27 mouse cellular contexts compared by ENCODE assay signal in the genomic region with DNA sequence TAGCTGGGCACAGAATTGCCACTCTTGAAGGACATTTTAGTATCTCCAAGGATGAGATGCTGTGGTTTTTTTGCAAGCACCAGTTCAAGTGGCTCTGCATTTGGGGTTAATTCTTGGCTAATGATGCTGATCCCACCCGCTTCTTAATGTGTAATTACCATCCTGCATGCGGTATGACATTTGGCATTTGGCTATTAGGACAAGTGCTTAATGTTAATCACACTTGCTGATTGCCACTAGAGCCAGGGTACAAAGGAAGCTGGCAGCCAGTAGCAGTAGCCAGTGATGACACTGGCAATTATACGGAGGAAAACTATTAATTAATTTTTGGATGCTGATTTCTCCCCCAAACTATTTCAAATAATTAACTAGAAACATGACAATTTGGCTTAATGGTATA.
DNase-seq lines count a peak whose midpoint lies in the region; ATAC-seq lines count a peak whose summit lies in the region.
"Had no signal": no experiment of that assay in that cellular context is flagged by ENCODE, and none has a peak within 500 bp of the region (broad histone marks: within the 10 kb centered on the region; RNA-seq: fewer than 3 reads in every experiment).

No protein-coding gene starts in this region.

- 54% methylated on average over 3 of the region's 3 CpGs for WGBS in hindbrain, embryonic 13.5 days
- WGBS in hindbrain, embryonic 10.5 days, result 89% methylated on average over 3 of the region's 3 CpGs
- 44% methylated on average over 3 of the region's 3 CpGs for WGBS in midbrain, embryonic 15.5 days
- 55% methylated on average over 3 of the region's 3 CpGs for WGBS in midbrain, embryonic 14.5 days
- WGBS in forebrain, embryonic 14.5 days, result 12% methylated on average over 3 of the region's 3 CpGs
- WGBS in neural tube, embryonic 15.5 days, result 32% methylated on average over 3 of the region's 3 CpGs

- no peak for DNase-seq in hindbrain, embryonic 10.5 days (ENCODE audit: low spot score)
- no peak for DNase-seq in midbrain, embryonic 14.5 days
- DNase-seq in forebrain, embryonic 14.5 days (ENCODE audit: low spot score), result peak; percentile 68
- DNase-seq in adrenal gland, adult 2 months, result no peak
- DNase-seq: adrenal gland, postnatal 10 days; cerebellum, adult 11 months; cerebellum, adult 9-10 months; cerebellum, postnatal 36 days; gastrocnemius, adult 2 months; gastrocnemius, postnatal 36 days; heart, adult 18-20 months; heart, postnatal 4 days; kidney, adult 2 months; kidney, postnatal 4 days; right cerebral cortex, postnatal 25 days; thymus, postnatal 14 days had no signal

- H3K4me3 ChIP-seq in hindbrain, embryonic 13.5 days, result no peak overlapping the region
- no peak overlapping the region for H3K4me3 ChIP-seq in hindbrain, embryonic 10.5 days
- no peak overlapping the region for H3K4me3 ChIP-seq in midbrain, embryonic 15.5 days
- H3K4me3 ChIP-seq in midbrain, embryonic 14.5 days (replicated peaks; ENCODE audit: low read depth, low read length), result no peak overlapping the region
- H3K4me3 ChIP-seq in forebrain, embryonic 14.5 days (ENCODE audit: low read depth, low read length), result no peak overlapping the region
- no peak overlapping the region for H3K4me3 ChIP-seq in neural tube, embryonic 15.5 days (replicated peaks)
- H3K4me3 ChIP-seq: gastrocnemius, adult 2 months; heart, embryonic 12.5 days; intestine, embryonic 15.5 days; limb, embryonic 13.5 days; lung, embryonic 15.5 days had no signal

- no peak overlapping the region for H3K9ac ChIP-seq in hindbrain, embryonic 13.5 days
- H3K9ac ChIP-seq in midbrain, embryonic 15.5 days, result no peak overlapping the region
- H3K9ac ChIP-seq in midbrain, embryonic 14.5 days (replicated peaks; ENCODE audit: low read length), result no peak overlapping the region
- H3K9ac ChIP-seq in forebrain, embryonic 14.5 days (ENCODE audit: low read length), result no peak overlapping the region
- no peak overlapping the region for H3K9ac ChIP-seq in neural tube, embryonic 15.5 days (replicated peaks)
- H3K9ac ChIP-seq: heart, embryonic 12.5 days; intestine, embryonic 15.5 days; limb, embryonic 13.5 days; lung, embryonic 15.5 days had no signal

- no peaks in the 10 kb centered on the region for H3K27me3 ChIP-seq in hindbrain, embryonic 13.5 days
- no peaks in the 10 kb centered on the region for H3K27me3 ChIP-seq in hindbrain, embryonic 10.5 days (ENCODE audit: insufficient read depth, poor library complexity, severe bottlenecking)
- H3K27me3 ChIP-seq in midbrain, embryonic 15.5 days (replicated peaks), result no peaks in the 10 kb centered on the region
- H3K27me3 ChIP-seq in midbrain, embryonic 14.5 days (ENCODE audit: control insufficient read depth, insufficient read depth, low read length), result no peaks in the 10 kb centered on the region
- H3K27me3 ChIP-seq in forebrain, embryonic 14.5 days (replicated peaks; ENCODE audit: control insufficient read depth, insufficient read depth, low read length), result 0 out of 2 replicates have a peak, but pooled peaks cover 10% of the 10 kb centered on the region
- H3K27me3 ChIP-seq in neural tube, embryonic 15.5 days (replicated peaks), result no peaks in the 10 kb centered on the region
- H3K27me3 ChIP-seq: heart, embryonic 12.5 days; intestine, embryonic 15.5 days; limb, embryonic 13.5 days; lung, embryonic 15.5 days had no signal

- peaks cover 22% of the 10 kb centered on the region for H3K4me1 ChIP-seq in hindbrain, embryonic 13.5 days (replicated peaks)
- H3K4me1 ChIP-seq in hindbrain, embryonic 10.5 days (replicated peaks), result peaks cover 16% of the 10 kb centered on the region
- H3K4me1 ChIP-seq in midbrain, embryonic 15.5 days, result peaks cover 17% of the 10 kb centered on the region
- peaks cover 15% of the 10 kb centered on the region; the same call in 1 of the 2 replicates for H3K4me1 ChIP-seq in midbrain, embryonic 14.5 days (ENCODE audit: control insufficient read depth, insufficient read depth, low read length)
- peaks cover 12% of the 10 kb centered on the region for H3K4me1 ChIP-seq in forebrain, embryonic 14.5 days (ENCODE audit: control insufficient read depth, insufficient read depth, low read length)
- peaks cover 16% of the 10 kb centered on the region for H3K4me1 ChIP-seq in neural tube, embryonic 15.5 days
- H3K4me1 ChIP-seq: intestine, embryonic 15.5 days had no signal

- no peak overlapping the region for H3K27ac ChIP-seq in hindbrain, embryonic 13.5 days
- H3K27ac ChIP-seq in hindbrain, embryonic 10.5 days, result no peak overlapping the region
- H3K27ac ChIP-seq in midbrain, embryonic 15.5 days, result no peak overlapping the region
- H3K27ac ChIP-seq in midbrain, embryonic 14.5 days (replicated peaks; ENCODE audit: low read depth, low read length), result no peak overlapping the region
- H3K27ac ChIP-seq in forebrain, embryonic 14.5 days (ENCODE audit: low read depth, low read length), result no peak overlapping the region
- no peak overlapping the region for H3K27ac ChIP-seq in neural tube, embryonic 15.5 days (replicated peaks)
- H3K27ac ChIP-seq: gastrocnemius, adult 2 months; hindbrain, postnatal 0 days; intestine, embryonic 15.5 days; kidney, postnatal 0 days; limb, embryonic 13.5 days; lung, embryonic 15.5 days had no signal

- H3K4me2 ChIP-seq in hindbrain, embryonic 13.5 days, result no peak overlapping the region
- H3K4me2 ChIP-seq in midbrain, embryonic 15.5 days, result peak overlapping the region; percentile 31; the same call in 1 of the 2 replicates
- H3K4me2 ChIP-seq in midbrain, embryonic 14.5 days (ENCODE audit: low read length), result no peak overlapping the region
- peak overlapping the region; percentile 31; the same call in 1 of the 2 replicates for H3K4me2 ChIP-seq in forebrain, embryonic 14.5 days (ENCODE audit: low read length)
- H3K4me2 ChIP-seq in neural tube, embryonic 15.5 days, result no peak overlapping the region
- H3K4me2 ChIP-seq: heart, embryonic 12.5 days; intestine, embryonic 15.5 days; limb, embryonic 13.5 days; liver, embryonic 11.5 days; lung, embryonic 15.5 days had no signal

- no peaks in the 10 kb centered on the region for H3K9me3 ChIP-seq in hindbrain, embryonic 13.5 days
- no peaks in the 10 kb centered on the region for H3K9me3 ChIP-seq in hindbrain, embryonic 10.5 days
- no peaks in the 10 kb centered on the region for H3K9me3 ChIP-seq in midbrain, embryonic 15.5 days
- no peaks in the 10 kb centered on the region for H3K9me3 ChIP-seq in midbrain, embryonic 14.5 days (ENCODE audit: control insufficient read depth, low read length)
- no peaks in the 10 kb centered on the region for H3K9me3 ChIP-seq in forebrain, embryonic 14.5 days (replicated peaks; ENCODE audit: control insufficient read depth, low read length)
- no peaks in the 10 kb centered on the region for H3K9me3 ChIP-seq in neural tube, embryonic 15.5 days (replicated peaks)
- H3K9me3 ChIP-seq: G1E; heart, embryonic 12.5 days; intestine, embryonic 15.5 days; limb, embryonic 13.5 days; lung, embryonic 15.5 days had no signal

- no peaks in the 10 kb centered on the region for H3K36me3 ChIP-seq in hindbrain, embryonic 13.5 days
- no peaks in the 10 kb centered on the region for H3K36me3 ChIP-seq in hindbrain, embryonic 10.5 days
- H3K36me3 ChIP-seq in midbrain, embryonic 15.5 days (replicated peaks), result no peaks in the 10 kb centered on the region
- H3K36me3 ChIP-seq in midbrain, embryonic 14.5 days (ENCODE audit: control insufficient read depth, insufficient read depth, low read length), result no peaks in the 10 kb centered on the region
- H3K36me3 ChIP-seq in forebrain, embryonic 14.5 days (ENCODE audit: control insufficient read depth, insufficient read depth, low read length), result no peaks in the 10 kb centered on the region
- no peaks in the 10 kb centered on the region for H3K36me3 ChIP-seq in neural tube, embryonic 15.5 days
- H3K36me3 ChIP-seq: G1E; heart, embryonic 12.5 days; intestine, embryonic 15.5 days; limb, embryonic 13.5 days; lung, embryonic 15.5 days had no signal

- ATAC-seq in hindbrain, embryonic 13.5 days (ENCODE audit: low FRiP score), result peak; percentile 59; the same call in 1 of the 2 replicates
- peak; percentile 72 for ATAC-seq in midbrain, embryonic 15.5 days (replicated peaks)
- no peak for ATAC-seq in midbrain, embryonic 14.5 days (ENCODE audit: low FRiP score, low TSS enrichment)
- peak; percentile 88 for ATAC-seq in forebrain, embryonic 14.5 days
- 0 out of 2 replicates have a peak, but pooled peaks have one; percentile 33 for ATAC-seq in neural tube, embryonic 15.5 days (ENCODE audit: low FRiP score)
- ATAC-seq: intestine, embryonic 15.5 days had no signal

Comparison
In these comparisons a context has a peak if more than half of its experiments do, and no peak if none do; other contexts are left out.
1. H3K4me2 ChIP-seq: peak in midbrain, embryonic 15.5 days (single experiment) and forebrain, embryonic 14.5 days (single experiment); none in hindbrain, embryonic 13.5 days (single experiment), midbrain, embryonic 14.5 days (single experiment) and neural tube, embryonic 15.5 days (single experiment).